Mouse (Mus musculus) B cell, adult 67 days (primary cell): ENCODE data around the gene Cst13. TPM values are rescaled to one million over a fixed set of nuclear protein-coding genes. Genes with fewer than 3 reads are reported as not detected.

Source experiments
- total RNA-seq, 2 experiments: library from RNA; stranded (reverse); gene quantifications; 4 replicates each; pipeline ENCODE4 v1.2.4; 2023

Gene Cst13
- total RNA-seq, result not detected

GRCm38 (mm10) chr2:148819909-148820308, at the start of gene Cst13:
Gene Cst13, plus strand, starts transcription at chr2:148820081.

GRCm38 (mm10) chr2:148771397-148771796, 48.5 kb upstream of the Cst13 start, which contains the start of gene Cst11:
Gene Cst11, minus strand, starts transcription at chr2:148771497.

GRCm38 (mm10) chr2:148781709-148782108, 38.2 kb upstream of the Cst13 start, which contains the start of gene 8030411F24Rik:
Gene 8030411F24Rik, plus strand, starts transcription at chr2:148782009.

GRCm38 (mm10) chr2:148789142-148789541, 30.7 kb upstream of the Cst13 start, which contains the start of gene Cst12:
Gene Cst12, plus strand, starts transcription at chr2:148789361.

GRCm38 (mm10) chr2:148798485-148798884, 21.4 kb upstream of the Cst13 start, which contains the start of gene Cst8:
Gene Cst8, plus strand, starts transcription at chr2:148798785.

GRCm38 (mm10) chr2:148834912-148835311, 15.0 kb downstream of the Cst13 start, which contains the start of gene Cst9:
Gene Cst9, plus strand, starts transcription at chr2:148835147.

GRCm38 (mm10) chr2:148864966-148865365, 45.1 kb downstream of the Cst13 start, which contains the start of gene 9230104L09Rik:
Gene 9230104L09Rik, minus strand, starts transcription at chr2:148865038.

GRCm38 (mm10) chr2:148875335-148875811, 55.5 kb downstream of the Cst13 start, which contains the start of gene Cst3:
Gene Cst3, minus strand, starts transcription at chr2:148875692.

Other genes starting within 250 kb of the Cst13 start
- gene Nxt1, start 147.5 kb upstream of the Cst13 start, total RNA-seq, result 10 to 100 TPM; 17.8 to 21.2 TPM
- gene Gzf1, start 139.1 kb upstream of the Cst13 start, total RNA-seq, result 10 to 100 TPM; 10.6 to 12.8 TPM
- gene Napb, start 87.6 kb upstream of the Cst13 start, total RNA-seq, result under 1 TPM; 0.65 to 0.96 TPM
- not detected for gene Cstl1, start 69.7 kb upstream of the Cst13 start, total RNA-seq
- gene Cst11, start 48.6 kb upstream of the Cst13 start, total RNA-seq, result not detected
- not detected for gene 8030411F24Rik, start 38.1 kb upstream of the Cst13 start, total RNA-seq
- not detected for gene Cst12, start 30.7 kb upstream of the Cst13 start, total RNA-seq
- gene Cst8, start 21.3 kb upstream of the Cst13 start, total RNA-seq, result not detected
- gene Cst9, start 15.1 kb downstream of the Cst13 start, total RNA-seq, result not detected
- not detected for gene 9230104L09Rik, start 45.0 kb downstream of the Cst13 start, total RNA-seq
- 100 to 1,000 TPM; 173 to 181 TPM for gene Cst3, start 55.6 kb downstream of the Cst13 start, total RNA-seq
- not detected for gene Gm1330, start 183.2 kb downstream of the Cst13 start, total RNA-seq
- gene Gm10750, start 197.2 kb downstream of the Cst13 start, total RNA-seq, result not detected